7 mouse cellular contexts compared by ENCODE assay signal in genomic region chr1:128102641-128103461, GRCm38 (mm10). TPM values are rescaled to one million over a fixed set of nuclear protein-coding genes. Genes with fewer than 3 reads are reported as not detected.
DNase-seq lines count a peak whose midpoint lies in the region; ATAC-seq lines count a peak whose summit lies in the region.

Gene Zranb3 (minus strand): TSS chr1:128103047.
Gene R3hdm1 (plus strand): TSS chr1:128103301.

- peak within 1 kb of the TSS; percentile 92 for H3K27ac ChIP-seq in embryonic facial prominence, embryonic 12.5 days
- H3K27ac ChIP-seq in limb, embryonic 11.5 days (replicated peaks; ENCODE audit: low read depth, low read length) = peak within 1 kb of the TSS; percentile 75
- H3K27ac ChIP-seq in midbrain, embryonic 14.5 days (replicated peaks; ENCODE audit: low read depth, low read length) = peak within 1 kb of the TSS; percentile 96

- H3K4me2 ChIP-seq in embryonic facial prominence, embryonic 12.5 days (replicated peaks) = peak within 1 kb of the TSS; percentile 63
- H3K4me2 ChIP-seq in limb, embryonic 11.5 days (ENCODE audit: low read depth, severe bottlenecking) = peak within 1 kb of the TSS; percentile 62
- H3K4me2 ChIP-seq in midbrain, embryonic 14.5 days (ENCODE audit: low read length) = peak within 1 kb of the TSS; percentile 78

- peak; percentile 91 for DNase-seq in adrenal gland, postnatal 25 days
- DNase-seq in heart, adult 11 months = peak; percentile 100
- DNase-seq in kidney, adult 18-20 months = peak; percentile 94
- DNase-seq in limb, embryonic 11.5 days (ENCODE audit: low spot score) = peak; percentile 96
- peak; percentile 99 for DNase-seq in midbrain, embryonic 14.5 days
- peak; percentile 89 to 91 for DNase-seq in spleen, adult 18-20 months

- H3K4me1 ChIP-seq in embryonic facial prominence, embryonic 12.5 days = peaks cover 6% of the 10 kb centered on the region; the same call in 1 of the 2 replicates
- H3K4me1 ChIP-seq in limb, embryonic 11.5 days (ENCODE audit: control insufficient read depth, insufficient read depth, low read length) = 0 out of 2 replicates have a peak, but pooled peaks cover 3% of the 10 kb centered on the region
- peaks cover 12% of the 10 kb centered on the region for H3K4me1 ChIP-seq in midbrain, embryonic 14.5 days (ENCODE audit: control insufficient read depth, insufficient read depth, low read length)

- H3K9me3 ChIP-seq in embryonic facial prominence, embryonic 12.5 days = no peaks in the 10 kb centered on the region
- no peaks in the 10 kb centered on the region for H3K9me3 ChIP-seq in limb, embryonic 11.5 days (ENCODE audit: control insufficient read depth, low read length)
- H3K9me3 ChIP-seq in midbrain, embryonic 14.5 days (ENCODE audit: control insufficient read depth, low read length) = no peaks in the 10 kb centered on the region

- H3K9ac ChIP-seq in embryonic facial prominence, embryonic 12.5 days = peak within 1 kb of the TSS; percentile 84
- H3K9ac ChIP-seq in limb, embryonic 11.5 days (ENCODE audit: low read length) = peak within 1 kb of the TSS; percentile 74
- peak within 1 kb of the TSS; percentile 90 for H3K9ac ChIP-seq in midbrain, embryonic 14.5 days (replicated peaks; ENCODE audit: low read length)

- H3K27me3 ChIP-seq in embryonic facial prominence, embryonic 12.5 days = no peaks in the 10 kb centered on the region
- H3K27me3 ChIP-seq in limb, embryonic 11.5 days (ENCODE audit: control insufficient read depth, insufficient read depth, low read length) = no peaks in the 10 kb centered on the region
- no peaks in the 10 kb centered on the region for H3K27me3 ChIP-seq in midbrain, embryonic 14.5 days (ENCODE audit: control insufficient read depth, insufficient read depth, low read length)

- peak; percentile 96 for ATAC-seq in embryonic facial prominence, embryonic 12.5 days (ENCODE audit: insufficient number of reproducible peaks, insufficient read depth, low FRiP score, low TSS enrichment)
- peak; percentile 96 for ATAC-seq in limb, embryonic 11.5 days (ENCODE audit: insufficient number of reproducible peaks, low FRiP score, low TSS enrichment, low read depth)
- ATAC-seq in midbrain, embryonic 14.5 days (ENCODE audit: low FRiP score, low TSS enrichment) = peak; percentile 98

- H3K4me3 ChIP-seq in embryonic facial prominence, embryonic 12.5 days = peak within 1 kb of the TSS; percentile 92
- peak within 1 kb of the TSS; percentile 87 for H3K4me3 ChIP-seq in limb, embryonic 11.5 days (ENCODE audit: low read depth, low read length)
- peak within 1 kb of the TSS; percentile 96 for H3K4me3 ChIP-seq in midbrain, embryonic 14.5 days (replicated peaks; ENCODE audit: low read depth, low read length)

- no peaks in the 10 kb centered on the region for H3K36me3 ChIP-seq in embryonic facial prominence, embryonic 12.5 days
- no peaks in the 10 kb centered on the region for H3K36me3 ChIP-seq in limb, embryonic 11.5 days (ENCODE audit: control insufficient read depth, insufficient read depth, low read length)
- H3K36me3 ChIP-seq in midbrain, embryonic 14.5 days (ENCODE audit: control insufficient read depth, insufficient read depth, low read length) = no peaks in the 10 kb centered on the region

- under 1% methylated on average over 43 of the region's 43 CpGs for WGBS in embryonic facial prominence, embryonic 12.5 days
- under 1% methylated on average over 43 of the region's 43 CpGs for WGBS in limb, embryonic 11.5 days
- under 1% methylated on average over 43 of the region's 43 CpGs for WGBS in midbrain, embryonic 14.5 days

RNA-seq across cellular contexts. Expression of gene Zranb3, which starts in this region (rescaled TPM):
- 5.0 and 7.9 TPM in 2 replicates for total RNA-seq in adrenal gland, postnatal 25 days (2021)
- 13.4 and 13.5 TPM in 2 replicates for polyA plus RNA-seq in embryonic facial prominence, embryonic 12.5 days (2016; fragmentation: Nextera tagmentation; extraction: Ambion mirVana)
- polyA plus RNA-seq in limb, embryonic 11.5 days (2014; fragmentation: Nextera tagmentation; extraction: Ambion mirVana) = 15.8 and 17.4 TPM in 2 replicates
- 2.8 and 4.8 TPM in 2 replicates for polyA plus RNA-seq in midbrain, embryonic 14.5 days (2014; fragmentation: Nextera tagmentation; extraction: Ambion mirVana)

RNA-seq across cellular contexts. Expression of gene R3hdm1, which starts in this region (rescaled TPM):
- 79.0 and 90.1 TPM in 2 replicates for total RNA-seq in adrenal gland, postnatal 25 days (2021)
- 79.7 and 83.8 TPM in 2 replicates for polyA plus RNA-seq in embryonic facial prominence, embryonic 12.5 days (2016; fragmentation: Nextera tagmentation; extraction: Ambion mirVana)
- polyA plus RNA-seq in limb, embryonic 11.5 days (2014; fragmentation: Nextera tagmentation; extraction: Ambion mirVana) = 92.9 and 101 TPM in 2 replicates
- 111 and 113 TPM in 2 replicates for polyA plus RNA-seq in midbrain, embryonic 14.5 days (2014; fragmentation: Nextera tagmentation; extraction: Ambion mirVana)

Comparison
In these comparisons a context has a peak if more than half of its experiments do, and no peak if none do; other contexts are left out.
1. Peak in every context shown above with its lines: DNase-seq, ATAC-seq, H3K4me3 ChIP-seq and H3K27ac ChIP-seq.